Mouse (Mus musculus) urinary bladder, postnatal 25 days (tissue): ENCODE results near the gene Trim25.
"Not testable (repeated sequence)": the region's sequence is repeated elsewhere in the genome, so short reads cannot be mapped to it uniquely, and the experiment has no call there.

ENCODE experiments used
- DNase-seq: peaks from one replicate; pipeline ENCODE4 v3.0.0; 2022; ENCODE audit warnings: low spot score

Gene Trim25

GRCm38 (mm10) chr11:88994492-88994891, 4.7 kb upstream of the Trim25 start:
- no peak for DNase-seq

DNA sequence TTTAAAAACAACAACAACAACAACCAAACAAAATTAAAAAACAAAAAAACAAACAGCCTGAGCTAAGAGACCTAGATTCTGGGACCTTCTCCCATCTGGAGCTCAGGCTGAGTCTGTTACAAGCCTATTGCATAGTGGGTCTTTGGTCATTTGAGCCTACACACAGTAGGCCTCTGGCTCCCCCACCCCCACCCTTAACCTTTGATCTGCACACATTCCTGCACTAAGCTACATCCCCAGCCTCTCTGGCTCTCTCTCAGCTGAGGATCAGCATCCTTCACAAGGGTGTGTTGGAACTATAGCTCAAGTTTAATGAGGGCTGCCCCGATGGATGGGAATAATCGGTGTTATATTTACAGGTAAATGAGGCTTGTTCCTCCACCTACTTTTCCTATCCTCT, 3.6 kb upstream of the Trim25 start:
- DNase-seq = no peak

GRCm38 (mm10) chr11:88996427-88996826, 2.7 kb upstream of the Trim25 start:
- no peak for DNase-seq

DNA sequence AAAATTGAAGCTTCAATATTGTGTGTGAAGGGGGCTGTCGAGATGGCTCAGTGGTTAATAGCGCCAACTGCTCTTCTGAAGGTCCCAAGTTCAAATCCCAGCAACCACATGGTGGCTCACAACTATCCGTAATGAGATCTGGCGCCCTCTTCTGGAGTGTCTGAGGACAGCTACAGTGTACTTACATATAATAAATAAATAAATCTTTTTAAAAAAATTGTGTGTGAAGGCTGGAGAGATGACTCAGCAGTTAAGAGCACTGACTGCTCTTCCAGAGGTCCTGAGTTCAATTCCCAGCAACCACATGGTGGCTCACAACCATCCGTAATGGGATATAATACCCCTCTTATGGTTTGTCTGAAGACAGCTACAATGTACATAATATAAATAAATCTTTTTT, 1.8 kb upstream of the Trim25 start:
- DNase-seq = not testable (repeated sequence)

- no peak for DNase-seq
These were observed 770 bp upstream of the Trim25 start for GRCm38 (mm10) chr11:88998406-88998805.

GRCm38 (mm10) chr11:88999723-89000526, 749 bp downstream of the Trim25 start:
- peak; percentile 18 for DNase-seq

GRCm38 (mm10) chr11:89000527-89000819, 1.3 kb downstream of the Trim25 start:
- DNase-seq = no peak

DNA sequence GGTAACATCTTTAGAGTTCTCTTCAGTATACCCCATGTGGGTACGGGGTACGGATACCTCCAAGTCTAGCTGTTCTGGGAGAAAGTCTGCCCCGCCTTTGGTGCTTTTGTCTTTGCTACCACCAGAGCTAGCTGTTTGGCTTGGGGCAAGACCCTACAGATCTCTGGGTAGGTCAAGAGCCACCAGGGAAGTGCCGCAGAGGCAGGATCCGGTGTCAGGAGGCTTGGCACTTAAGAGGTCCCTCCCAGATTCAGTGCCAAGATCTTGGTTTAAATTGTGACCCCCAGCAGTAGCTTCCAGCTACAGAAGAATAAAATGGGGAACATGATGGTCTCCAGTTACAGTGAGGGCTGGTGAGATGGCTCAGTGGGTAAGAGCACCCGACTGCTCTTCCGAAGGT, 2.4 kb downstream of the Trim25 start:
- no peak for DNase-seq

GRCm38 (mm10) chr11:89002068-89002467, 2.9 kb downstream of the Trim25 start:
- DNase-seq = no peak

- no peak for DNase-seq
These were observed 3.4 kb downstream of the Trim25 start for GRCm38 (mm10) chr11:89002621-89003020.

DNA sequence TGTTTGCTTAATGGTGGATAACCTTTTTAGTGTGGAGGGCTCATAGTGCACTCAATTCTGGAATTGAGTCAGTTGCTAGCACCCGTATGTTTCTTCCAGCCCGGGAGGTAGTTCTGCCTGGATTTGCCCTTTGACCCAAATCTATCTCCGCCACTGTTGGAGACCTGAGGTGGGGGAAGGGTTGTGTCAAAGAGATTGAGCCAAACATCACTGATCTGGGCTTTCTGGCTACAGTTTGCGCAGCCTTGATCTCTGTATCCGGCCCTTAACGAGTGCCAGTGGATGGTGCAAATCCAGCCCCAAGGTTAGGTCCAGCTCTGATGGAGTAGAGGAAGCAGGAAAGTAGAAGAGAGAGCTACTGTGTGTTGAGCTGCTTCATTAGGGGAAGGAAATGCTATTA, 3.9 kb downstream of the Trim25 start:
- no peak for DNase-seq

GRCm38 (mm10) chr11:89003726-89004125, 4.5 kb downstream of the Trim25 start:
- no peak for DNase-seq

GRCm38 (mm10) chr11:89005473-89005872, 6.3 kb downstream of the Trim25 start:
- DNase-seq = no peak

DNA sequence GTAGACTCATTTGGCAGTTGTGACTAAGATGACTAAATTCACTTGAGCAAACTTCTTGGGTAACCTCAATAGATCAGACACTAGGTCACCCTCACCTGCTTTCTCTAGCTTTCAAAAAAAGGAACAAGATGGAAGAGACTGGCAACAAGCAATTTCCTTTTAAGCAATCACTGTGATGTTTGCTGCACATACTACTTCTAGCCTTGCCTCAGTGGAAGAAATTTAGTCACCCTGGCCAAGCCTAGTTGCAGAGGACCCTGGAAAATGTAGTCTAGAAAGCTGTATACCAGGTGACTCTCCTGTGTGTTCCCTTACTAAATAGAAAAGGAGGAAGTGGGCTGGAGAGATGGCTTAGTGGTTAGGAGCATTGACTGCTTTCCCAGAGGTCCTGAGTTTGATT, 7.2 kb downstream of the Trim25 start:
- DNase-seq = no peak

DNA sequence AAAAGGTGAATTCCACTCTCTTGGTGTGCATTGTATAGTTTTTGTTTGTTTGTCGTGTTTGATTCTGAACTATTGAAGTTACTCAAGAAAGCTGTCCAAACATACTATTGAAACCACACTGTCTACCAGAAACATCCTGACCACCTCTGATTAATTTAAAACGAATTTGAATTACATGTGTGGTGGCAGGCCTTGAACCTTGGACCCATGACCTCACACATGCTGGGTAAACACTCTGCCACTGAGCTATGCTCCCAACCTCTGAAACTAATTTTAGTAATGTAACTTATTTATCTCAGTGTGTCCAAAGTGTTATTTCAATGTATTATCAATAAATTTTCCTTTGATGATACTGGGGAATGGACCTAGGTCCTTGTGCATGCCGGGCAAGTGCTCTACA, 8.4 kb downstream of the Trim25 start:
- no peak for DNase-seq

DNA sequence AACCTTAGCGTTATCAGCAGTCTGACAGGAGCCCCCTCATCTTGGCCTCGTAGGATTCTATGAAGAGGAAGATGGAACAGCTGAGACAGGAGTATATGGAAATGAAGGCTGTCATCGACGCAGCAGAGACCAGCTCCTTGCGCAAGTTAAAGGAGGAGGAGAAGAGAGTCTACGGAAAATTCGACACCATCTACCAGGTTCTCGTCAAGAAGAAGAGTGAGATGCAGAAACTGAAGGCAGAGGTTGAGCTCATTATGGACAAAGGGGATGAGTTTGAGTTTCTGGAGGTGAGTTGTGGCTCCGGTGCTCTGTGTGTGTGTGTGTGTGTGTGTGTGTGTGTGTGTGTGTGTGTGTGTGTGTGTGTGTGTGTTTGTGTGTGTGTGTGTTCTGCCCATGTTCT, 9.9 kb downstream of the Trim25 start:
- DNase-seq = no peak

DNA sequence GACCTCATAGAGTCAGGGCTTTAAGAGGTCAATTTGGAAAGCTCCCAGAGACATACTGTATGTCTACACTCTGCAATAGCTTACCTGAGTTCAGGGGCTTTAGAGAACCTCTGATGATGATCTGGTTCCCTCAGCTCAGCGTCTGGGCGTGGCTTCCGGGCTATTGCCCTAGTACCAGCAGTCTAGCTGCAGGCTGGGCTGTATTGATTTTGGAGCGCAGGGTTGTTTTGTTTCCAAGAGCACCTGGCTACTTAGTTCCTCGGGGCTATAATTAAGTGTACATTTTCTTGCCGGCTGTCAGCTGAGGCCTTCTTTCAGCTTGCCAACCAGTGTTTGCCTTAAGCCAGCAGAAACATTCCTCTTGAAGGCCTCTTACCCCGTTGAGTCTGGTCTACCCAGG, 10.3 kb downstream of the Trim25 start:
- DNase-seq = no peak

GRCm38 (mm10) chr11:89012241-89012640, 13.1 kb downstream of the Trim25 start:
- no peak for DNase-seq

DNA sequence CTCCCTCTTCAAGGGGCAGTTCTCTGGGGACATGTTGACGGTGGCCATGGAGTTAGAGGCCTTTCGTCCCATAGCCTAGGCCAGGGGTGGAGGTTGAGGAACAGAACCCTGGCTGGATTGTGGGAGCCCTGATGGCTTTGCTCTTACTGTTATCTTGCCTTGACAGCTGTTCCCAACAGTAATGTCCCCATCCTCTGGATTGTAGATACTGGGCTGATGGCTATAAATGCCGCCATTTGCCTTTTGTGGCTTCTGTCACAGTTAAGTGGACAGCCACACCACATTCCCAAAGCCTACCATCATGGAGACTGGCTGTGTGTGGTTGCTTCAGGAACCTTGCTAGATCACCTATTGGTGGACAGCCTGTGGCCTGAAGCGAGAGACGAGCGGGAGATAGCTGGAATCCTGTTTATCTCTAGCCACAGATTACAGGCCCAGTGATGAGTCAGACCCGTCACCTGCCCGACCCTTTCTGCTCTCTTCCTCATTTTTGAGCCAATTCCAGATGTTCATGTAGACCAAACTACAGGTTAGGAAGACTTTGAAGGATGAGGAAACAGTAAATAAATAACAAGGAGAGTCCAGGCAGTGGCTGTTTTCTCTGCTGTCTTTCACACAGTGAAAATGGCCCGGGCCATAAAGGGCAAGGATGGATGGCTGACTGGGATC, 18.5 kb downstream of the Trim25 start:
- no peak for DNase-seq

DNA sequence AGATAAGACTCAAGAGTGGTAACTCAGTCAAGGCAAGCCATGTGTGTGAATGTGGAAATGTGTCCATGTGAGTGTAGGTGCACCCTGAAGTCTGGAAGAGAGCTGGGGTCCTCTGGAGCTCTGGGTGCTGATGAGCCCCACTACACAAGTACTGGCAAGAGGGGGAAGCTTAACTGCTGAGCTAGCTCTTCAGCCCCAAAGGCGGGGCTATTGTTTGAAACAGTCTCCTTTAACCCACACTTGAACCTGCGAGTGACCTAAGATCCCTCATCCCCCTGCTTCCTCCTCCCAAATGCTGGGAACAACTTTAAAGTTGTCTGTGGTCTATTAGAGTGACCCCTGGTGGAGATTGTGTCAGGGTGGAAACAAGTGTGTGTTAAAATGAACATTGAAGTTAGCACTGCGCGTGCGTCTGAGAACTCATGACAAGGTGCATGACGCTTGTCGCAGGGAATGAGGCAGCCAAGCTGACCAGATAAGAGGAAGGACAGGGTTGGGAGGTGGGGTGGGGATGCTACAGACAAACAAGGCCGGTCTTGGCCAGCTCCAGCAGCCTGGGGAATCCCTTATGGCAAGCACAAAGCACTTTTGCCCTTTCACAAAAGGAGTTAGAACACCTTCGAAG, 21.6 kb downstream of the Trim25 start:
- DNase-seq = no peak

- DNase-seq = no peak
These were observed 22.5 kb downstream of the Trim25 start for GRCm38 (mm10) chr11:89021687-89022086.

- no peak for DNase-seq
These were observed 23.1 kb downstream of the Trim25 start for GRCm38 (mm10) chr11:89022120-89022731.

DNA sequence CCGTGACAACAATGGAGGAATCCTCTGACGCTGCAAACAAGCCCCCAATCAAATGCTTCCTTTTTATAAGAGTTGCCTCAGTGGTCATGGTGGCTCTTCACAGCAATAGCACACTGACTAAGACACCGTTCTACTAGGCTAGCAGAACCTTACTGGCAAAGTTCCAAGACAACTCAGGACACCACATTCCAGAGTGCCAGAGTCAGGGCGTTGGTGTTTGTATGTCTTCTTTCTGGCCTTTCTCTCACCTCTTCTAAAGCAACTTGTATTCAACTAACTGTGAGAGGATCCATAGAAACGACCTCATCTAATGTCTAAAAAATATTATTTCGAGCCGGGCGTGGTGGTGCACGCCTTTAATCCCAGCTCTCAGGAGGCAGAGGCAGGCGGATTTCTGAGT, 24.3 kb downstream of the Trim25 start:
- DNase-seq = no peak
